Mouse (Mus musculus) adrenal gland, postnatal 14 days (tissue): ENCODE measurements around the gene Cfap299. TPM values are rescaled to one million over a fixed set of nuclear protein-coding genes. Genes with fewer than 3 reads are reported as not detected.

Experiments used
- DNase-seq: peaks from one replicate; pipeline ENCODE4 v3.0.0; 2021; ENCODE audit warnings: mixed read lengths
- total RNA-seq: library from RNA; stranded (reverse); gene quantifications from 2 replicates; pipeline ENCODE4 v1.2.3, GENCODE M21; 2021

Cfap299 gene
- total RNA-seq, 1 experiment from 2014 or later = not detected

DNA sequence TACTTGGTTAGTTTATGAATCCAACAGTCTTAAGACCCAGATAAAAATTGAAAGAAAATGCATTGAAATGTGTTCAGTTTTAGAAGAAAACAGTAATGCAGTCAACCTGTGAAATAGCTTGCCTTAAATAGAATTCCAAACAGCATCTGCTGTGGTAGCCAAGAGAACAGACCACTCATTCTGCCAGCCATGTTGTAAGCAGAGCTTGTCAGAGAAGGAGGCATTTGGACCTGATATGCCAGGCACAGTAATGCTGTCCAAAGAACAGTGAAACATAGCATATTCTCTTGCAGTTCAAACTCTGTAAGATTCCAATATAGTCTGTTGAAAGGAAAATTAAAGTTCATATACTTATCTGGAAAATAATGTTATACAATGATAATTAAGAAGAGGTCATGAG, 321.2 kb downstream of the Cfap299 start:
- no peak for DNase-seq

DNA sequence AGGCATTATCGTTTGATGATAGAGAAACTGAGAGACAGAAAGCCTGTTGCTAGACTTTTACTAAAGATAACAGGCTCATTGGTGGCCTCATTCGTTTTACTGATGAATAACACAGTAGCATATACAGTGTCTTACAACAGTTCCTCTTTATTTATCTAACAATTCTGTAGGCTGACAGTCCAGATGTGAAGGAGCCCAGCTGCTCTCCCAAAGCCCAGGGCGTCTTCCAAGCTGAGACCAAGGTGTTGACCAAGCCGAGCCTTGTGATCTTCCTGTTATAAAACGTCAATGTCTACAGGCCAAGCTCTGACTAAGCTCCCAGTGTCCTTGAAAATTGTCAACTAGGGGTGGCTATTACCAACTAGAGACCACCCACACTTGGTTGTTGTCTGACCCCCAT, 321.9 kb downstream of the Cfap299 start:
- no peak for DNase-seq

DNA sequence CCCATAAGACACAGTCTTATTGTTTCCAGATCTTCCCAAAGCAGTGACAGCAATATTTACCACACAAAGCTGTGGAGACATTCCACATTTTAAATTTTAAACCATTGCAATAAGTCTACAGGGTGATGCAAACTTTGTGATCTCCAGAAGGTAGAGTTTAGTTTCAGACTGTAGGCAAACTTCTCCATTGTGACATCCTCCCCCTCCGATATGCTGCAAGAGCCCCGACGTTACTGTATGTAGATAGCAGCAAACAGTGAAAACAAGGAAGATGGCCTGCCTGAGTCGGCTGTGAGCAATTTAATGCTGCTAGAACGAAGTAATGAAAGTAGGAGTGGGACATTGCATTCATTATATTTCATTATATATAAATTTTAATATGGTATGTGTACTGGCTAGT, 359.1 kb downstream of the Cfap299 start:
- no peak for DNase-seq

DNA sequence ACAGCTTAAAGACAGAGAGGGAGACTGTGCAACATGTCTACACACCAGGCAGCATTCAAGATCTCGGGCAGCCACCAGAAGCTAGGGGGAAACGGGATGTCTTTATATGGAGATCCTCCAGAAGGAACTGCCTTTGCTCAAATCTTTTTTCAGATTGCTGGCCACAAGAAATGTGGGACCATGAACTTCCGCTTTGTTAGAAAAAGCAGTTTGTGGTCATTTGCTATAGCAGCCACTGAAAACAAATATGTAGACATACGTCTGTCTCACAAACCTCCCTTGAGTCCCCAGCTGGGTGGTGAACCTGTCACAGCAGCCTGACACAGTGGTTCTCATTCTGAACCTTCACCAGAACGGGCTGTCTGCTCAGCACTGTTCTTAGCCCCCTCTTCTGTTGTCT, 363.0 kb downstream of the Cfap299 start:
- no peak for DNase-seq

DNA sequence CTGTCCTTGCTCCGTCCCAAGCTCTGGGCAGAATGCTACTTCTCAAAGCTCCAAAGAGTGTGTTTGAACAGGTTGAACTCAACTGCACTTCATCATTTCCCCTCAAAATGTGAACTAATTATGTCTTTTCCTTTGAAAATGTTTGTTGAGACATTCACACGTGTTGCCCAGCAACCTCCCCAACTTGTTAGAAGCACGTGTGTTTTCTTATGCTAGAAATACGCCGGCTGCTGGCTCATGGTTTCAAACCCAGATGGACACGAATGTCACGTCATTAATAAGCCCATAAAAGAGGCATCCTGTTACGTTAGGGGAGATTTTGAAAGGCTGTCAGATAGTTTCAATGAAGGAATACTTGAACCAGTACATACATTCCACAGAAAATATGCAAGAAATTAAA, 367.2 kb downstream of the Cfap299 start:
- DNase-seq = no peak

DNA sequence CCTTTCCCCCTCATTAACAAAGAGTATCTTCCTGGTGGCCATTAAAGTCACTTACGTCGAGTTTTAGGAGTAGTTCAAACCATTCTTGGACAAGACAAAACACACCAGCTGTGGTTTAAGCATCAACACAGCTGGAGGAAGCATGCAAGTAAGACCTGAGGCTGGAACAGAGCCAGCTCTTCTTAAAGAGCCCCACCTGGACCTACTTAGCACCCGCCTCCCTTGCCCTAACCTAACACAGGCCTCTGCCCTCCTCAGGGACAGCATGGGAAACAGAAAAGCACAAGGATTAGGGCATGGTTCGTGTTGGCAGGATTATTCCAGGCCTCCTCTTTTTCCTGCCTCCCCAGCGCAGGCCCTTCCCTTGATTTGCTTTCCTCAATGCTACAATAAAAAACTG, 374.9 kb downstream of the Cfap299 start:
- DNase-seq = no peak

DNA sequence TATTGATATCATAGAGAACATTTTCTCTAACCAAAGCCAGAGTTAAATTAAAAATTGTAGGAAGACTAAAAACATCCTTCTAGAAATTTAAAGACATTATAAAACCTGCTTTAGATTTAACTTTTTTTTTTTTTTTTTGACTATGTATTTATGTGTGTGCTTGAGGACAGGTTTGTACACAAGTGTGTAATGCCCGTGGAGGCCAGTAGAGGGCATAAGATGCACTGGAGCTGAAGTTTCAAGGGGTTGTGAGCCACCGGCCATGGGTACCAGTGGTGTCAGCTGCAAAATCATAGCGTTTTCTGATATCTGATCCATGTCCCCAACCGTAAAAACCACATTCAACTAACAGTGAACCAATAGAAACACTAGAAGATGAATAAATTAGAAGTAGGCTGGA, 377.5 kb downstream of the Cfap299 start:
- no peak for DNase-seq

DNA sequence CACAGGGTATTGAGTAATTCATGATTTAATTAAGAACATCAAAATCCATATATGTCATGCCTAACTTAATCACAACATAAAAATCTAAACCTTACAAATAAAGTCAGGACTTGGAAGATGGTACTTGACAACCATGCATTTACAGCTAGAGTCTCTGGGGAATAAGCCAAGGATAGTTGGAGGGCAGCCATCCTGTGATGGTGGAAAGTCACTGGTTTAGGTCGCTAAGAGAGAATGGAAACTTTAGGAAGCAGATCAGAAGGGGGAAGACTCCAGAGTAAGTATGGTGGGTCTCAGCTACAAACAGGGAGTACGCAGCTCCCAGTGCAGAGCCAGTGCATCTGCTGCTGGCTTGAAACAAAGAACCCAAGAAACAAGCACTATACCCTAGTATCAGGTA, 386.3 kb downstream of the Cfap299 start:
- no peak for DNase-seq

DNA sequence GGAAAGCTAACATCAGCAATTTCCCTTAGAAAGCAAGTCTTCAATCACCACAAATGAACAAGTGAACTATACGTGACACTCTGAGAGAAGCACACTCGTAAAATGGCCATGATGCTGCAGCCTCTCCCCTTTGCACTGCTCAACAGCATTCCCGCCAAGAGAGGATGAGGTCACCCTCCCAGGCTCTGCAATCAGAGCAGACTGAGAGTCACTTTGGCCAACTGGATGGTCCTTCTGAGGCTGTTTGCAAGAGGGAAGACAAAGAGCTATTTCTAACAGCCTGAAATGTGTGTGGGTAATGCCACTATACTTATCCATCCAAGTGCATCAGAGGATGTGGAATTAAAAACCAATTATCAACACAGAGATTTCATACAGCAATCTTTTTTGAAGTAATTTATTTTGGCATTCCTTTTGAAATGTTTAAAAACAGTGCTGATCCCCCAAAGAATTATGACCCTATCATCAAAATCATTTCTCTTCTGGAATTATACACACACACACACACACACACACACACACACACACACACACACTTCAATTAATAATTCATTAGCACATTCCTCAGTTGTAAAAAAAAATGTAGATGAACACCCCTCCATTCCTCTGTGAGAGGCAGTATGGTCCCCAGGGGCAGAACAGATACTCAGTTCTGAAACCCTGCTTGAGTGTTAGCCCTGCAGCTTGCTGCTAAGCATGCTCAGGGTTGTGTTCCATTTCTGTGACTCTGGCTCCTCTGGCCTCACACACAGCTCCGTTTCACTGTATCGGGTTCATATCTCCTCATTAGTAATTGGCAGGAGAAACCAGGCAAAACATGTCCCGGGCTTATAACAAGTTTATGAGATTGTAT, 403.3 kb downstream of the Cfap299 start:
- DNase-seq = no peak

DNA sequence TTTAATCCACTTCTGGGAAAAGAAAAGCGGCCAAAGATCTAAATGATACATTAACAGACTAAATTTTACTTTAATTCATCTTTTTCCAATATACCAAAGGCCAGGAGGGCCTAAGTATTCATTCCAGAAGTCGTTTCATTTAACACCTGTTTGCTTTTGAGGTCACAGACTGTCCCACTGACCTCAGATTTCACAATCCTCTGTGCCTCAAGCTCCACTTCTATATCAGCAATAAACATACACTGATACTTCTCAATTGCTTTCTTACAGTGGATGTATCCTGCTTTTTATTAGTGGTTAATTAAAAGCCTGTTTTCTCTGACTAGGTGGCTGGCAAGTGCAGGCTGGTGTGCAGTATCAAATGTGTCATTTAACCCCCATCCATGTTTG, 403.9 kb downstream of the Cfap299 start:
- no peak for DNase-seq

DNA sequence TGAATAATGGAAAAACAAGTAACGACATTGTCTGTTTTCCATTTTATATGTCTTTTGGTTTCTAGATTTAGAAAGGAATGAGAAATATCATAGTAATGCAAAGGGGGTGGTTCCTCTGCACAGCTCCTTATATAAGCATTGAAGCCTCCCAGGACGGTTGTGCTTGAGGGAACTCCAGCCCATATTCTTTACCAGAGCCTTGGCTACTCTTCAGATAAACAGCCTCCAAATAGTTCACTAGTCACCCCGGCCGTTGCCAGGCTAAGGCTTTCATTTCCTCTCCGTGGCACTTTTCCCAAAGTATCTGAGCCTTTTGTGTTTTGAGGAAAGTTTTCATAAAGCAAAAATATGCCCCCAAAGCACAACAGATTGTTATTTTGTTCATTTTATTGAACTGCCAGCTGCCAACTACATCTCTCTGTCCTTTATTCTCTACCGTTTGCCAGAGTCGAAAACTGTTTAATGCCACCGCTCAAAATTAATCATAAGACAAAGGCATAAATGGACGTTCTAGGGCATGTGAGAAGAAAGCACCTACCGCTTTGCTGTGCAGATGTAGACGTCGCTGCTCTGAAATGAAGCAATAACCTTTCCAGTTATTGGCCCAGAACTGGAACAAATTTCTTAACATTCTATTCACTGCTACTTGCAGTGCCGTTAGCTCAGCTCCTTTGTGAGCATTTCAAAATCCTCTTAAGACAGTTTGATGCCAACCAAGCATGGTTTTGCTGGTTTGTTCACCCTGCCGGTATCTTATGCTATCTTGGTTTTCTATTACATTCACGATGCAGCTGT, 433.0 kb downstream of the Cfap299 start:
- DNase-seq = no peak

DNA sequence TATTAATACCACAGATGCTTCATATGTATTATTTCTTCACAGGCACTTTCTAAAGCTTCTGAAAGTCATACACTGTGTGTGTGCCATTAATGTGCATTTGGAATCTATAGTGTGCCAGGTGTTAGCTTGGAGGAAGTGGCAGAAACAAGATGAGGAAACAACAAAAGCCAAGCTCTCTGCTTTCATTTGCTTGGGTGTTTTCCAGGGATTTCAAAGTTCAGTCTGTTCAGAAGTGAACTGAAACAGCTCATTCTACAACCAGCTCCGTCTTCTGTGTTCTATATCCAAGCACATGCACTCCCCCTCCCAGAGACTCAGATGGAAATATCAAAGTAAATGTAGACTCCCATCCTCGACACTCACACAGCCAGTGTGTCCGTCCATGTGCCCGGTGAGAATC, 449.5 kb downstream of the Cfap299 start:
- DNase-seq = no peak

DNA sequence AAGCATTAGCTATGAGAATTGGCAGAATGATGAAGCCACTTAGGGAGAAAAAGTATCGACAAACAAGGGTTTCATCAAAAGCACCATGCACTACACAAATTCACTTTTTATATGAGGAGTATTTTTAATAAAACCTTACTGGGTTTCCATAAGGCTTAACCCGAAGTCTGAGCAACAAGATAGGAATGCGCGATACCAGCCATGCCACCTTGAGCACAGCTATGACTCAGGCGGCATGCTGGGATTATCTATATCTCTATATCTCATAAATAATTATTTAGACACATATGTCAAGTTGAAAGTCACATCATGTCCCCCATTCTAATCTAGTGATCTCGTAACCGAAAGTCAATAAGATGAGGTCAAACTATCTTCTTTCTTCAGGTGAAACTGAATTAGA, 453.0 kb downstream of the Cfap299 start:
- DNase-seq = no peak

DNA sequence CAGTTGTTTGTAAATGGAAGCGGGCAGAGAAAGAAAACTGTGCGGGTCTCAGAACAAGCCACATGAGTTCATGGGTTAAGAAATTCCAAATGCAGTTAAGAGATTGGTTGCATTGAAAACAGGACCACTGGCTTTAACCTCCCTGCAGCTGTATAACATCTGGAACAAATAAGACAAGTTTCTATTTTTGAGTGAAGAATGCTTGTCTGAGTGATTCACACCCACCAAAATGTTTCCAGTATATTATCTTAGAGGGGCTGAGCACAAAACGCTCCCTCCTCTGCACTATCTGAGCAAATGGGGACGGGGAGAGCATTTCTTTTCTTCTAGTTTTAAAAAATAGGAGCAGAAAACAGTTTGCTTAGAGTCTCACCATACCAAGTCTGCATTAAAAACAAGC, 458.6 kb downstream of the Cfap299 start:
- no peak for DNase-seq

DNA sequence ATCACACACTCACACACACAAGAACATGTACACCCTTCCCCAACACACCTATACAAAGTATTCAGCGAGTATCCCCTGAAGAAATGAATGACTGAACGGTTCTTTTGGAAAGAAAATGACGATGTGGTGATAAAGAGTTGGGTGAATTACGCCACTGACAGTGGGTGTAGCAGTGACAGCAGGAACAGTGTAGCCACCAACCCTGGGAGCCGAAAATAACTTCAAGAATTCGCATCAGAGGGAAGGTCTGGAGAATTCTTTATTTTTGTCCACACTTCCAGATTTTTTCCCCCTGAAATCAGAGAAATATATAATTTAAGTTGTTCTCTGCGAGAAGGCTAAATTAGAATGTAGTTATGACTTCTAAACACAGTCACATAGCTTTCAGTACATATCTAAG, 459.5 kb downstream of the Cfap299 start:
- no peak for DNase-seq

DNA sequence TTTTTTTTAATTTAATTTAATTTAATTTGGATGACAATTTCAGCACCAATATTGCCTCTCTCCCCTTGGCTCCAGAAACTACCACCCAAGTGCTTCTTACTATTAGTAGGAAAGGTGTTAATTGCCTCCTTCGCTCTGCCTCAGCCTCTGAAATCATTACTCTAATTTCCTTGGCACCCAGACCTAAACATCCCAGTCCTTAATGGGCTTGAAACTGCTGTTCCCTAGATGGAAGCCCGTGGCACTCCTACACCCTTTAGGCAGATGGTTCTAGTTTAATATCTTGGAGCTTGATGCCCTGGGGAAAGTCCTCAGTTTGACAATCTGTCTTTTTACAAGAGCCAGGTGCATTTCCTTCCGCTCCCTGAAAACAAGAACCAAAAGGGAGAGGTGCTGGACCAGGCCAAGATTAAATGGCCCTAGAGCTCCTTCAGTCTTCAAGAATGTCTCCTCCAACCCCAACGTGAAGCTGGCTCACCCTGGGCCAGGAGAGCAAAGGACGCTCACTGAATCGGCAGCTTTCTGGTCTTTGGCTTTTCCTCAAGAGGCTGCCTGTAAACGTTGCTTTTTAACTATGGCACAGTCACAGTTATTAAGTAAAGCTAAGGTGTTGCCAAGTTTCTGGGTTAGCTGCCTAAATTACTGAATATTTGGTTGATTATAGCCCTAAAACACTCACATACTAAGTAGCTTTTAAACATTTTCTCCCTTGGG, 461.9 kb downstream of the Cfap299 start:
- peak; percentile 31 for DNase-seq

DNA sequence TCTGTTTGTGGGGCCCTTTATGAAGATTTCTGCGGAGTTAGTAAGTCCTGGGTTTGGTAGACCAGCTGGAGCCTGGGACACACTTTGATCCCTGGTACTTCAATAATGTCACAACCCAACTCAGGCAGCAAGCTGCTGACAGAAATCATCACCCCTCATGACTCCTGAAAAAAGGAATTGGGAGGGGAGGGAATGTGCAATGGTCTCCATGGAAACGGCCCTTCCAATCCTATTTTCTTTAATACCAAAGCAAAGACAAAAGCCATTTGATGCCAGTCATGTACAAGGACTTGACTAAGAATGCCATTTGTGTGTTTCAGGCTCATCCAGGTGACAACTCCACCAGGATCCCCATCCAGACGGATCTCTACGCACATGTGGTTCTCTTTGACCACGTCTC, 472.4 kb downstream of the Cfap299 start:
- no peak for DNase-seq

DNA sequence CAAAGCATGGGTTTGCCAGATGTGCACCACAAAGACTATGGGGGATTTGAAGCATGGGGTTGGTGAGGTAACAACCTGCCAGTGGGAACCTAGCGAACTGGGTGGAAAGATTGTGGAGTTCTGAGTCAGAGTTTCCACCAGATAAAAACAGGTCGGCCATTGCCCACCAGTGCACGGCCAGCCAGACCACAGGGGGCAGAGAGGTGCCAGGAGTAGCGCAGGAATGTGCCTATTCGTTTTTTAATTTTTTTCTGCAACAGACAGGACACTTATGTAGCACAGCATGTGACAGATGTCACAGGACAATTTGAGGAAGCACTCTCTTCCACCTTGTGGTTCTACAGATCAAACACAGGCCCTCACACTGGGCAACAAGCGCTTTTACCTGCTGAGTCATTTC, 475.7 kb downstream of the Cfap299 start:
- DNase-seq = no peak

DNA sequence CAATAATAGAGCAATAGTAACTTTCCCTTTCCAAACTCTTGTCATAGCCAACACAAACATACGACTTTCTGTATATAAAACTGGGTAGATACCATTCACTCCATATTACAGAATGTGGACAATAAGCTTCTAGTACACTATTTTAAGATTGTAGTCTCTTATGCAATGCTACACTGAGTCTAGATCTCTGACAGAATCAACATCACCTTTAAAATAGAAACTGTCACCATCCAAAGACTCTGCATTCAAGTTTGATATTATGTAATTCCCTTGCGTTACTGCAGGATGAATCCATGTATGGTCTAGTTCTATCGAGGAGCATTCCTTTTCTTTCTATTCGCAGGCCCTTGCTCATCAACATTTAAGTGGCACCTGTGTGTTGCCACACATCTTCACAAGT, 477.4 kb downstream of the Cfap299 start:
- DNase-seq = no peak

DNA sequence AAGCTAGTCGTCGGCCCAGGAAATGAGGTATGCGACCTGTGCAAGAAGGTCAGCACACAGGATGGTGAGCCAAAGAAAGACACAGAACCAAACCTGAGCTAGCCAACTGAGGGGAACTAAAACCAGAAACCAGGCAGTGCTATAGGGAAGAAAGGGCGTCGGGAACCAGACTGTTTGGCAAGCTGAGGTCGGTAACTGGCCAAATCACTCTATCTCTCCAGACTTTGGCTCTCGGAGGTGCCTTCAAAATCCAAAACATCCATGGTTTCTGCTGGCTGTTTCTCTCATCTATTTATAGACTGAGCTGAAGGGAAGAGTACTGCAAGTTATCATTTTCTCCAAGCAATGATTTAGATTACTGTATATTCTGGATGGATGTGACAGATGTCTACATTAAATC, 477.9 kb downstream of the Cfap299 start:
- peak; percentile 13 for DNase-seq

DNA sequence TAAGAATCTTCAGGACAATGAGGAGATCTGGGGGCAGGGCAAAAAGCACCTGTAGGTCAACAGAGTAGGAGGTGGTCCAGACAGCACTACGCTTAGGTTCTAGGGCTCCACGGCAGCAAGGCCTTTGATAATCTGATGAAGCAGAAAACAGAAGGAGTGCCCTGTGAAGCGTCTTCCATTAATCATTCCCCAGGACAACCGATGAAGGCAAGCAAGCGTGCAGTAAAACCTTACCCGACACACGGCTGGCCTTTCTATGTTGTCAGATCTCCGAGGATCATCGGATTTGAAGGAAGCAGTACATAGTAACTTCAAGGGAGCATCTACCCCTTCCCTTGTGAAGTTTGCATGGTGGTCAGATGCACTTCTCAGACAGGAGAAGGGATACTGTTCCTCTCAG, 478.8 kb downstream of the Cfap299 start:
- no peak for DNase-seq

DNA sequence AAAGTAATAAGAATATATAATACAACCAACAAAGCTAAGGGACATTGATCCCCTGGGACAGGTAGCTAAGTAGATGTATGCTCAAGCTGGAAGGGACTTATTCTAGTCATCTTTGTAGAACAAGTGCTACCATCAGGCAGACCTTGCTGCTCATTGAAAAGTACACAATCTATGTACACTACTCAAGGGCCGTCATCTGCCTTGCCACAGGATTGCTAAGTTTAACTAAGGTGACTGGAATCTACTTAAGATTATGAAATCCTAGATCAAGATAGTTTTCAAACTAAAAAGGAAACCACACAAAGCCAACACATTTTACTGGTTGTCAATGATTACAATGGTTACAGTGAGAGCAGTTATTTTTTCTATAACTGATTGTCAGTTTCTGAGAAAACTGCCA, 483.3 kb downstream of the Cfap299 start:
- no peak for DNase-seq

DNA sequence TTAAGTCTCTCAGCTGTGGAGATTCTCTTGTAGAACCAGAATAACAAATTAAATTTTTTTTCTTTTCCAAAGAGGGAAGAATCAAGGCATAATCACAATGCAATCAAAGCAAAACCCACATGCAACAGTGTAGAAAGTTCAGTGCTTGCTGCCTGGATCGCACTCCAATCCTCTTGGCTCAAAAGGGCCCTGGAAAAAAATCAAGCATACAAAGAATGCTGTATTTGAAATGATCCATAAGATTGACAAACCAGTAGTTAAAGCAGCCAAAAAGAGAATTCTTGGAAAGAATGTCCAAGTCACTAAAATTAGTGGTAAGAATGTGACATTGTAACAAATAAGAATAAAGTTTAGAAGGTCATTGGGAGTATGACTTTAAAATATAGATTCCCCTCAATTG, 486.2 kb downstream of the Cfap299 start:
- DNase-seq = no peak
